Mouse (Mus musculus): Measurements from ENCODE around the gene Usp34. TPM values are rescaled to one million over a fixed set of nuclear protein-coding genes. Genes with fewer than 3 reads are reported as not detected.
"Not testable (repeated sequence)": the region's sequence is repeated elsewhere in the genome, so short reads cannot be mapped to it uniquely, and the experiment has no call there.

Usp34 gene
- polyA plus RNA-seq, 1 experiment from 2014 or later: 12.1 TPM

GRCm38 (mm10) chr11:23504801-23505200, 198.1 kb downstream of the Usp34 start:
- H3K27ac ChIP-seq; H3K27me3 ChIP-seq; H3K4me1 ChIP-seq (replicated peaks); H3K36me3 ChIP-seq; H3K9me3 ChIP-seq (replicated peaks); H3K4me3 ChIP-seq; H3K9ac ChIP-seq; H3K4me2 ChIP-seq; ATAC-seq (replicated peaks; ENCODE audit: insufficient number of reproducible peaks, insufficient read depth, low FRiP score, low read depth): not testable (repeated sequence)
- 81% methylated on average over 5 of the region's 5 CpGs for WGBS

GRCm38 (mm10) chr11:23514785-23515184, 208.1 kb downstream of the Usp34 start:
- H3K9ac ChIP-seq; H3K4me3 ChIP-seq; H3K4me1 ChIP-seq (replicated peaks); H3K27ac ChIP-seq; H3K36me3 ChIP-seq; H3K4me2 ChIP-seq; H3K9me3 ChIP-seq (replicated peaks); ATAC-seq (replicated peaks; ENCODE audit: insufficient number of reproducible peaks, insufficient read depth, low FRiP score, low read depth); H3K27me3 ChIP-seq: not testable (repeated sequence)
- 61% methylated on average over 4 of the region's 4 CpGs for WGBS

GRCm38 (mm10) chr11:23515315-23515714, 208.6 kb downstream of the Usp34 start:
- Histone ChIP-seq H3K27me3 (no peaks in the 10 kb centered on the region), H3K4me3 (no peak overlapping the region), H3K9me3 (replicated peaks) (no peaks in the 10 kb centered on the region), H3K36me3 (no peaks in the 10 kb centered on the region), H3K9ac (no peak overlapping the region), H3K4me2 (no peak overlapping the region), H3K4me1 (replicated peaks) (no peaks in the 10 kb centered on the region), H3K27ac (no peak overlapping the region)
- 69% methylated on average over 2 of the region's 2 CpGs for WGBS
- no peak for ATAC-seq (replicated peaks; ENCODE audit: insufficient number of reproducible peaks, insufficient read depth, low FRiP score, low read depth)

- Histone ChIP-seq H3K36me3 (no peaks in the 10 kb centered on the region), H3K4me1 (replicated peaks) (no peaks in the 10 kb centered on the region), H3K27me3 (no peaks in the 10 kb centered on the region), H3K9ac (no peak overlapping the region), H3K9me3 (replicated peaks) (no peaks in the 10 kb centered on the region), H3K27ac (no peak overlapping the region), H3K4me2 (no peak overlapping the region), H3K4me3 (no peak overlapping the region)
- WGBS: 79% methylated on average over 3 of the region's 3 CpGs
- no peak for ATAC-seq (replicated peaks; ENCODE audit: insufficient number of reproducible peaks, insufficient read depth, low FRiP score, low read depth)
Measured at GRCm38 (mm10) chr11:23518981-23519380, 212.3 kb downstream of the Usp34 start.

- Histone ChIP-seq H3K4me1 (replicated peaks) (no peaks in the 10 kb centered on the region), H3K4me2 (no peak within 1 kb of the TSS), H3K27ac (no peak within 1 kb of the TSS), H3K9me3 (replicated peaks) (0 out of 2 replicates have a peak, but pooled peaks cover 2% of the 10 kb centered on the region), H3K9ac (no peak within 1 kb of the TSS), H3K36me3 (no peaks in the 10 kb centered on the region), H3K27me3 (no peaks in the 10 kb centered on the region), H3K4me3 (no peak within 1 kb of the TSS)
- 46% methylated on average over 5 of the region's 5 CpGs for WGBS
- no peak for ATAC-seq (replicated peaks; ENCODE audit: insufficient number of reproducible peaks, insufficient read depth, low FRiP score, low read depth)
Measured at GRCm38 (mm10) chr11:23520473-23521205, 213.9 kb downstream of the Usp34 start, which contains the start of gene 1700093K21Rik. Gene 1700093K21Rik (minus strand): TSS chr11:23521155.

GRCm38 (mm10) chr11:23537446-23537845, 230.8 kb downstream of the Usp34 start:
- Histone ChIP-seq H3K4me1 (replicated peaks) (no peaks in the 10 kb centered on the region), H3K4me3 (no peak overlapping the region), H3K27me3 (no peaks in the 10 kb centered on the region), H3K9ac (no peak overlapping the region), H3K36me3 (no peaks in the 10 kb centered on the region), H3K27ac (no peak overlapping the region), H3K9me3 (replicated peaks) (no peaks in the 10 kb centered on the region), H3K4me2 (no peak overlapping the region)
- ATAC-seq (replicated peaks; ENCODE audit: insufficient number of reproducible peaks, insufficient read depth, low FRiP score, low read depth): no peak
- 81% methylated on average over 2 of the region's 2 CpGs for WGBS

Small RNAs within 50 kb of the gene (microRNA-seq; reads per million reads assigned to microRNA genes)
- not detected for gene Gm47279

Other genes with a start within 250 kb of the Usp34 start
- 46.0 and 58.0 TPM in 2 replicates for gene Xpo1, start 50.9 kb upstream of the Usp34 start, polyA plus RNA-seq (2015; fragmentation: Nextera tagmentation; extraction: Ambion mirVana)
- gene Ahsa2, start 191.1 kb downstream of the Usp34 start, polyA plus RNA-seq (2015; fragmentation: Nextera tagmentation; extraction: Ambion mirVana): 56.7 and 62.4 TPM in 2 replicates
- not detected in 2 replicates for gene 1700093K21Rik, start 214.3 kb downstream of the Usp34 start, polyA plus RNA-seq (2015; fragmentation: Nextera tagmentation; extraction: Ambion mirVana)